Comparison of ENCODE assay signal across 9 mouse cellular contexts in the genomic region with DNA sequence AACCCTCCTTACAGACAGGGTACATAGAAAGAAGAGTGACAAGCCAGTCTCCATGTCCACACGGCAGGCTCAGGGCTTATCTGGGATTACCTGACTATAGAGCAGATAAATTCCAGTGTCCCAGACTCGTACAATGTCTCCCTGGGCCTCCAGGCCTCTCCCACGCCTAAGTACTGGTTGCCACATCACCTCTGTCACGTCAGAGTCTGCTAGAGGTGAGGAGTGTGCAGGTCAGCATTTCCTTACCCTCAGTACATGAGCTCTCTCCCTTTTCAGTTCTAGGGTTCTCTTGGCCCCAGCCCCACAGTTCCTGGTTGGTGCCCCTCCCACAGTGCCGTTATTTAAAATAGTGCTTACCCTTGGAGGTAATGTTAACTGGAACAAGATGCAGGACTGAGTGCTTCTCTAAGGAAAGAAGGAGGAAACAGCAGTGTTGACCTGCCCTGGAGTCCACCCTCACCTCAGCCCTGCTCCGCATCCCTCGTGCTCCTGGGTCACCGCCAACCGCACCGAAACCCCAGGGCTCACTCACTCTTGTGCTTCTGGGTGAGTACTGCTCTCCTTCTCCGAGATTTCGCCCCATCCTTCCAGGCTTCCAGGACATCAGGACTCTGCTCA. TPM values are rescaled to one million over a fixed set of nuclear protein-coding genes. Genes with fewer than 3 reads are reported as not detected.
DNase-seq lines count a peak whose midpoint lies in the region; ATAC-seq and TF ChIP-seq lines count a peak whose summit lies in the region.
"Had no signal": no experiment of that assay in that cellular context is flagged by ENCODE, and none has a peak within 500 bp of the region (broad histone marks: within the 10 kb centered on the region; RNA-seq: fewer than 3 reads in every experiment).

No protein-coding gene starts in this region.

- peak overlapping the region; percentile 31; the same call in 1 of the 2 replicates for H3K9ac ChIP-seq in heart, embryonic 14.5 days (ENCODE audit: low read length)
- H3K9ac ChIP-seq in ES-Bruce4 (ENCODE audit: low read depth, poor library complexity, severe bottlenecking) = peak overlapping the region; percentile 85
- H3K9ac ChIP-seq in lung, embryonic 16.5 days (ENCODE audit: low read length) = no peak overlapping the region

- H3K27me3 ChIP-seq in heart, embryonic 14.5 days (ENCODE audit: control insufficient read depth, insufficient read depth, low read length) = no peaks in the 10 kb centered on the region
- no peaks in the 10 kb centered on the region for H3K27me3 ChIP-seq in ES-Bruce4 (ENCODE audit: control insufficient read depth, insufficient read depth, low read length, poor library complexity, severe bottlenecking)
- no peaks in the 10 kb centered on the region for H3K27me3 ChIP-seq in lung, embryonic 16.5 days (ENCODE audit: control insufficient read depth, insufficient read depth, low read depth, low read length)

- intact Hi-C loops in heart, postnatal 36 days (cut with DNase I) = loop anchor here (5.0 kb wide), 2 partner anchors 118 to 193 kb away; a partner anchor contains a TSS
- intact Hi-C loops in left cerebral cortex, postnatal 4 days (cut with DNase I) = loop anchor here (5.0 kb wide), 1 partner anchor 73 kb away; a partner anchor contains a TSS

- peaks cover 16 to 35% of the 10 kb centered on the region in 2 experiments for H3K4me1 ChIP-seq in heart, embryonic 14.5 days (ENCODE audit: control insufficient read depth in 2 of 2, insufficient read depth in 2 of 2, low read length in 2 of 2)
- no peaks in the 10 kb centered on the region for H3K4me1 ChIP-seq in ES-Bruce4 (ENCODE audit: control insufficient read depth, insufficient read depth, low read length)
- peaks cover 3% of the 10 kb centered on the region for H3K4me1 ChIP-seq in bone marrow, adult 2 months (ENCODE audit: control insufficient read depth, insufficient read depth, low read length)
- peaks cover 48% of the 10 kb centered on the region for H3K4me1 ChIP-seq in lung, embryonic 16.5 days (replicated peaks; ENCODE audit: control insufficient read depth, insufficient read depth, low read length)

- no peak overlapping the region for H3K4me3 ChIP-seq in heart, embryonic 14.5 days (ENCODE audit: control insufficient read depth in 1 of 2, insufficient read depth in 1 of 2, low read depth in 1 of 2, low read length in 2 of 2)
- H3K4me3 ChIP-seq in ES-Bruce4 (ENCODE audit: low read depth, low read length) = peak overlapping the region; percentile 68
- peak overlapping the region; percentile 39 for H3K4me3 ChIP-seq in bone marrow, adult 2 months (replicated peaks; ENCODE audit: control insufficient read depth, low read depth, low read length)
- H3K4me3 ChIP-seq in lung, embryonic 16.5 days (ENCODE audit: low read length) = no peak overlapping the region

- H3K4me2 ChIP-seq in heart, embryonic 14.5 days (ENCODE audit: low read length) = no peak overlapping the region
- no peak overlapping the region for H3K4me2 ChIP-seq in lung, embryonic 16.5 days (ENCODE audit: low read depth, low read length)

- TF ChIP-seq EP300 in ES-Bruce4 (IDR thresholded peaks at IDR 0.05; ENCODE audit: insufficient read depth, low read depth, low read length) = no peak

- no peak for TF ChIP-seq CTCF in ES-Bruce4 (IDR thresholded peaks at IDR 0.05; ENCODE audit: low read depth, low read length)
- TF ChIP-seq CTCF in bone marrow, adult 2 months (IDR thresholded peaks at IDR 0.05; ENCODE audit: control insufficient read depth, insufficient read depth, low read length) = no peak

- no peaks in the 10 kb centered on the region for H3K9me3 ChIP-seq in heart, embryonic 14.5 days (ENCODE audit: control insufficient read depth, low read length)
- H3K9me3 ChIP-seq in ES-Bruce4 (replicated peaks; ENCODE audit: control insufficient read depth, insufficient read depth, low read length, poor library complexity, severe bottlenecking) = no peaks in the 10 kb centered on the region
- no peaks in the 10 kb centered on the region for H3K9me3 ChIP-seq in lung, embryonic 16.5 days (ENCODE audit: control insufficient read depth, low read length)

- no peak for TF ChIP-seq POLR2A in ES-Bruce4 (IDR thresholded peaks at IDR 0.05; ENCODE audit: insufficient read depth, low read length)
- TF ChIP-seq POLR2A in bone marrow, adult 2 months (IDR thresholded peaks at IDR 0.05; ENCODE audit: borderline replicate concordance, control insufficient read depth, low read depth, low read length) = no peak

- H3K27ac ChIP-seq in heart, embryonic 14.5 days (replicated peaks in 1 of 2; ENCODE audit: control insufficient read depth in 1 of 2, insufficient read depth in 1 of 2, low read depth in 2 of 2, low read length in 2 of 2) = no peak overlapping the region
- H3K27ac ChIP-seq in ES-Bruce4 (ENCODE audit: insufficient read depth, low read length) = peak overlapping the region; percentile 65
- peak overlapping the region; percentile 9 for H3K27ac ChIP-seq in bone marrow, adult 2 months (ENCODE audit: control insufficient read depth, insufficient read depth, low read depth, low read length, poor library complexity)
- H3K27ac ChIP-seq in lung, embryonic 16.5 days (ENCODE audit: low read length) = peak overlapping the region; percentile 95; the same call in 1 of the 2 replicates

- peaks cover 12% of the 10 kb centered on the region for H3K36me3 ChIP-seq in heart, embryonic 14.5 days (ENCODE audit: control insufficient read depth, insufficient read depth, low read length)
- H3K36me3 ChIP-seq in ES-Bruce4 (ENCODE audit: control insufficient read depth, insufficient read depth, low read length, poor library complexity, severe bottlenecking) = peaks cover 11% of the 10 kb centered on the region
- H3K36me3 ChIP-seq in lung, embryonic 16.5 days (ENCODE audit: control insufficient read depth, insufficient read depth, low read length) = 0 out of 2 replicates have a peak, but pooled peaks cover 2% of the 10 kb centered on the region

- ATAC-seq in heart, embryonic 14.5 days (ENCODE audit: insufficient number of reproducible peaks, insufficient read depth, low FRiP score, low read depth) = no peak
- no peak for ATAC-seq in lung, embryonic 16.5 days (ENCODE audit: low read depth)
- no peak for ATAC-seq in frontal cortex, adult (ENCODE audit: low TSS enrichment)

- DNase-seq in heart, postnatal 36 days = no peak
- no peak for DNase-seq in left cerebral cortex, postnatal 4 days
- DNase-seq: kidney, adult 8-10 months had no signal

- WGBS in heart, embryonic 14.5 days = 67% methylated on average over 12 of the region's 12 CpGs
- WGBS in bone marrow, adult 2 months = 62% methylated on average over 12 of the region's 12 CpGs
- WGBS in lung, embryonic 16.5 days = 80% methylated on average over 12 of the region's 12 CpGs

RNA-seq across cellular contexts. Expression of a gene that starts 1.3 kb away (rescaled TPM):
- 0.24 and 0.63 TPM in 2 replicates for polyA plus RNA-seq in heart, embryonic 14.5 days (2014; fragmentation: Nextera tagmentation; extraction: Ambion mirVana)
- total RNA-seq in heart, postnatal 36 days (2021) = 1 to 10 TPM; 1.4 to 2.4 TPM
- 1.3 and 2.9 TPM in 2 replicates for polyA plus RNA-seq in ES-Bruce4 (2011; ENCODE audit: insufficient read depth, insufficient read length, low read depth, missing spikeins)
- polyA plus RNA-seq in bone marrow, adult 2 months (2011; ENCODE audit: insufficient read depth, insufficient read length, low replicate concordance, missing spikeins) = 2.3 and 3.1 TPM in 2 replicates
- 0.89 and 1.2 TPM in 2 replicates for polyA plus RNA-seq in lung, embryonic 16.5 days (2015; fragmentation: Nextera tagmentation; extraction: Ambion mirVana)
- total RNA-seq in left cerebral cortex, postnatal 4 days (2021) = 1 to 10 TPM in 1 of 2 experiments, under 1 TPM in 1; 0.93 to 1.3 TPM
- polyA plus RNA-seq: limb, embryonic 11.5 days had no signal

RNA-seq across cellular contexts. Expression of a gene that starts 2.4 kb away (rescaled TPM):
- 43.2 and 59.4 TPM in 2 replicates for polyA plus RNA-seq in heart, embryonic 14.5 days (2014; fragmentation: Nextera tagmentation; extraction: Ambion mirVana)
- 10 to 100 TPM; 30.4 to 31.8 TPM for total RNA-seq in heart, postnatal 36 days (2021)
- polyA plus RNA-seq in ES-Bruce4 (2011; ENCODE audit: insufficient read depth, insufficient read length, low read depth, missing spikeins) = 198 and 221 TPM in 2 replicates
- 46.3 and 67.8 TPM in 2 replicates for polyA plus RNA-seq in bone marrow, adult 2 months (2011; ENCODE audit: insufficient read depth, insufficient read length, low replicate concordance, missing spikeins)
- 69.3 and 70.6 TPM in 2 replicates for polyA plus RNA-seq in lung, embryonic 16.5 days (2015; fragmentation: Nextera tagmentation; extraction: Ambion mirVana)
- 100 to 1,000 TPM; 117 to 129 TPM for total RNA-seq in left cerebral cortex, postnatal 4 days (2021)

RNA-seq across cellular contexts. Expression of a gene that starts 11.4 kb away (rescaled TPM):
- polyA plus RNA-seq in heart, embryonic 14.5 days (2014; fragmentation: Nextera tagmentation; extraction: Ambion mirVana) = 7.7 and 10.3 TPM in 2 replicates
- 10 to 100 TPM; 16.3 to 21.0 TPM for total RNA-seq in heart, postnatal 36 days (2021)
- 3.4 and 4.1 TPM in 2 replicates for polyA plus RNA-seq in ES-Bruce4 (2011; ENCODE audit: insufficient read depth, insufficient read length, low read depth, missing spikeins)
- polyA plus RNA-seq in bone marrow, adult 2 months (2011; ENCODE audit: insufficient read depth, insufficient read length, low replicate concordance, missing spikeins) = 4.2 and 7.1 TPM in 2 replicates
- polyA plus RNA-seq in lung, embryonic 16.5 days (2015; fragmentation: Nextera tagmentation; extraction: Ambion mirVana) = 10.6 and 12.8 TPM in 2 replicates
- total RNA-seq in left cerebral cortex, postnatal 4 days (2021) = 1 to 10 TPM; 6.4 to 8.7 TPM

RNA-seq across cellular contexts. Expression of a gene that starts 11.7 kb away (rescaled TPM):
- 2.5 and 6.8 TPM in 2 replicates for polyA plus RNA-seq in heart, embryonic 14.5 days (2014; fragmentation: Nextera tagmentation; extraction: Ambion mirVana)
- 1 to 10 TPM; 4.4 to 4.6 TPM for total RNA-seq in heart, postnatal 36 days (2021)
- 1.9 and 3.6 TPM in 2 replicates for polyA plus RNA-seq in ES-Bruce4 (2011; ENCODE audit: insufficient read depth, insufficient read length, low read depth, missing spikeins)
- 7.6 and 17.0 TPM in 2 replicates for polyA plus RNA-seq in bone marrow, adult 2 months (2011; ENCODE audit: insufficient read depth, insufficient read length, low replicate concordance, missing spikeins)
- 5.0 and 5.4 TPM in 2 replicates for polyA plus RNA-seq in lung, embryonic 16.5 days (2015; fragmentation: Nextera tagmentation; extraction: Ambion mirVana)
- total RNA-seq in left cerebral cortex, postnatal 4 days (2021) = under 1 TPM; 0.30 to 0.97 TPM

RNA-seq across cellular contexts. Expression of a gene that starts 12.0 kb away (rescaled TPM):
- polyA plus RNA-seq in heart, embryonic 14.5 days (2014; fragmentation: Nextera tagmentation; extraction: Ambion mirVana) = 313 and 403 TPM in 2 replicates
- 100 to 1,000 TPM; 188 to 222 TPM for total RNA-seq in heart, postnatal 36 days (2021)
- 1,464 and 1,502 TPM in 2 replicates for polyA plus RNA-seq in ES-Bruce4 (2011; ENCODE audit: insufficient read depth, insufficient read length, low read depth, missing spikeins)
- 268 and 540 TPM in 2 replicates for polyA plus RNA-seq in bone marrow, adult 2 months (2011; ENCODE audit: insufficient read depth, insufficient read length, low replicate concordance, missing spikeins)
- 539 and 624 TPM in 2 replicates for polyA plus RNA-seq in lung, embryonic 16.5 days (2015; fragmentation: Nextera tagmentation; extraction: Ambion mirVana)
- 100 to 1,000 TPM; 661 to 680 TPM for total RNA-seq in left cerebral cortex, postnatal 4 days (2021)

Comparison
In these comparisons a context has a peak if more than half of its experiments do, and no peak if none do; other contexts are left out.
1. H3K27ac ChIP-seq: peak in ES-Bruce4 (single experiment), bone marrow, adult 2 months (single experiment) and lung, embryonic 16.5 days (single experiment); none in heart, embryonic 14.5 days (0 of 2).
2. H3K4me3 ChIP-seq: peak in ES-Bruce4 (single experiment) and bone marrow, adult 2 months (single experiment); none in heart, embryonic 14.5 days (0 of 2) and lung, embryonic 16.5 days (single experiment).